Mouse (Mus musculus): Measurements from ENCODE around the gene 7530416G11Rik.

DNA sequence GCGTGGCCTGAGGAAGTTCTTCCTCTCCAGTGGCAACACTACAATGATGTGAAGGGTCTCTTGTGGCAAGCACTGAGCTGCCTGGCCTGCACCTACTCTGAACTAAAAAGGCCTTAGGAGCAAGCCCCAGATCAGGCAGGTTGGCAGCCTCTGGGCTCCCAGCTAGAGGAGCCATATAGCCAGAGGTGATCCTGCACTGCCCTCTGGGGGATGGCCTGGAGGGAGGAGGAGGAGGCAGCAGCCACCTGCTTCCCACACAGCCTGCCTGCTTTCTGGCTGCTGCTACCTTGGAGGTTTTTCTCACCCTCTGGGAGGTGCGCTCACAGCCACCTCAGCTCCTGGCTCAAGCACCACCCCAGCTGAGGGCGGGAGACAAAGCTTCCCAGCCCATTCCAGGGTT is 22.4 kb downstream of the 7530416G11Rik start:
- TF ChIP-seq GATA2 (IDR thresholded peaks at IDR 0.05; ENCODE audit: borderline replicate concordance, low read depth, low read length) (no peak), CTCF (IDR thresholded peaks at IDR 0.05; ENCODE audit: low read depth, low read length) (no peak), POLR2AphosphoS5 (IDR thresholded peaks at IDR 0.05; ENCODE audit: insufficient replicate concordance, low read depth, low read length) (no peak), GATA1 (IDR thresholded peaks at IDR 0.05; ENCODE audit: borderline replicate concordance, low read length) (no peak), TAL1 (conservative IDR thresholded peaks at IDR 0.05; ENCODE audit: low read depth, low read length) (no peak)

All from G1E (cell line).